In genomic region chr13:28532278-28532677, GRCm38 (mm10) we compare ENCODE assay signal across 7 mouse cellular contexts.
DNase-seq lines count a peak whose midpoint lies in the region; ATAC-seq and TF ChIP-seq lines count a peak whose summit lies in the region.

No protein-coding gene starts in this region.

- WGBS in heart, embryonic 14.5 days: 56% methylated on average over 3 of the region's 3 CpGs
- 46% methylated on average over 3 of the region's 3 CpGs for WGBS in kidney, postnatal 0 days

- TF ChIP-seq CTCF in kidney, postnatal 0 days (IDR thresholded peaks at IDR 0.05; ENCODE audit: low read depth): no peak

- H3K4me1 ChIP-seq in heart, embryonic 14.5 days (ENCODE audit: control insufficient read depth in 2 of 2, insufficient read depth in 2 of 2, low read length in 2 of 2): peaks cover 20 to 34% of the 10 kb centered on the region in 2 experiments
- H3K4me1 ChIP-seq in kidney, postnatal 0 days (replicated peaks; ENCODE audit: insufficient read depth, low read length): peaks cover 15% of the 10 kb centered on the region

- no peaks in the 10 kb centered on the region for H3K36me3 ChIP-seq in heart, embryonic 14.5 days (ENCODE audit: control insufficient read depth, insufficient read depth, low read length)
- H3K36me3 ChIP-seq in kidney, postnatal 0 days (ENCODE audit: insufficient read depth, low read length): no peaks in the 10 kb centered on the region

- H3K27me3 ChIP-seq in heart, embryonic 14.5 days (ENCODE audit: control insufficient read depth, insufficient read depth, low read length): no peaks in the 10 kb centered on the region
- H3K27me3 ChIP-seq in kidney, postnatal 0 days (ENCODE audit: insufficient read depth, low read length): no peaks in the 10 kb centered on the region

- 0 out of 2 replicates have a peak, but pooled peaks have one; percentile 64 for ATAC-seq in heart, embryonic 14.5 days (ENCODE audit: insufficient number of reproducible peaks, insufficient read depth, low FRiP score, low read depth)
- peak; percentile 75 for ATAC-seq in kidney, postnatal 0 days (replicated peaks; ENCODE audit: low FRiP score, low read depth)
- ATAC-seq in activated CD4-positive, CD25-positive, alpha-beta regulatory T cell, adult 4 months: no peak

- no peak overlapping the region for H3K4me3 ChIP-seq in heart, embryonic 14.5 days (ENCODE audit: control insufficient read depth in 1 of 2, insufficient read depth in 1 of 2, low read depth in 1 of 2, low read length in 2 of 2)
- H3K4me3 ChIP-seq in kidney, postnatal 0 days (replicated peaks; ENCODE audit: low read depth, low read length): no peak overlapping the region

- H3K9ac ChIP-seq in heart, embryonic 14.5 days (ENCODE audit: low read length): no peak overlapping the region
- H3K9ac ChIP-seq in kidney, postnatal 0 days (ENCODE audit: low read depth, low read length): no peak overlapping the region

- H3K27ac ChIP-seq in heart, embryonic 14.5 days (replicated peaks in 1 of 2; ENCODE audit: control insufficient read depth in 1 of 2, insufficient read depth in 1 of 2, low read depth in 2 of 2, low read length in 2 of 2): peak overlapping the region; percentile 50 to 55
- peak overlapping the region; percentile 58; the same call in 1 of the 2 replicates for H3K27ac ChIP-seq in kidney, postnatal 0 days

- peaks cover 6% of the 10 kb centered on the region; the same call in 1 of the 2 replicates for H3K9me3 ChIP-seq in heart, embryonic 14.5 days (ENCODE audit: control insufficient read depth, low read length)
- H3K9me3 ChIP-seq in kidney, postnatal 0 days (replicated peaks; ENCODE audit: low read length): no peaks in the 10 kb centered on the region

- peak; percentile 74 for DNase-seq in MN1 (ENCODE audit: low spot score)
- peak; percentile 84 for DNase-seq in adrenal gland, postnatal 10 days
- DNase-seq in kidney, postnatal 0 days (ENCODE audit: low spot score): peak; percentile 75
- peak; percentile 81 for DNase-seq in lung, postnatal 36 days
- DNase-seq in thymus, postnatal 14 days: no peak

- H3K4me2 ChIP-seq in heart, embryonic 14.5 days (ENCODE audit: low read length): no peak overlapping the region
- no peak overlapping the region for H3K4me2 ChIP-seq in kidney, postnatal 0 days (ENCODE audit: low read length)
